Mouse (Mus musculus) liver, adult (tissue): Measurements from ENCODE around the gene Cbx3.

Experiments used
- GATA4 ChIP-seq: IDR thresholded peaks from 2 replicates; pipeline ENCODE4 v1.6.1; 2014; ENCODE audit warnings: mild to moderate bottlenecking, low read length; ENCODE audit not compliant: insufficient replicate concordance

Cbx3 gene

GRCm38 (mm10) chr6:51459313-51460020 is 10.7 kb upstream of the Cbx3 start:
- no peak for TF ChIP-seq GATA4

GRCm38 (mm10) chr6:51460021-51460360 is 10.2 kb upstream of the Cbx3 start:
- no peak for TF ChIP-seq GATA4

GRCm38 (mm10) chr6:51460363-51460762 is 9.8 kb upstream of the Cbx3 start:
- TF ChIP-seq GATA4: no peak

GRCm38 (mm10) chr6:51467649-51468048 is 2.5 kb upstream of the Cbx3 start:
- no peak for TF ChIP-seq GATA4

- TF ChIP-seq GATA4: no peak; the same call in 1 of the 2 replicates
Observed at GRCm38 (mm10) chr6:51468891-51469561, 1.1 kb upstream of the Cbx3 start.

- no peak for TF ChIP-seq GATA4
Observed at GRCm38 (mm10) chr6:51469715-51470310, 347 bp upstream of the Cbx3 start, which contains the start of gene Hnrnpa2b1. TSS of gene Hnrnpa2b1 (minus strand) at chr6:51469894.

- TF ChIP-seq GATA4: no peak
Observed at GRCm38 (mm10) chr6:51471179-51471505, 982 bp downstream of the Cbx3 start.

GRCm38 (mm10) chr6:51471782-51472181 is 1.6 kb downstream of the Cbx3 start:
- TF ChIP-seq GATA4: no peak

- no peak for TF ChIP-seq GATA4
Observed at GRCm38 (mm10) chr6:51472213-51472612, 2.1 kb downstream of the Cbx3 start.

GRCm38 (mm10) chr6:51479136-51479731 is 9.1 kb downstream of the Cbx3 start:
- TF ChIP-seq GATA4: no peak

GRCm38 (mm10) chr6:51481548-51481947 is 11.4 kb downstream of the Cbx3 start:
- no peak for TF ChIP-seq GATA4

- no peak for TF ChIP-seq GATA4
Observed at GRCm38 (mm10) chr6:51483861-51484260, 13.7 kb downstream of the Cbx3 start.

GRCm38 (mm10) chr6:51485646-51486045 is 15.5 kb downstream of the Cbx3 start:
- no peak for TF ChIP-seq GATA4

GRCm38 (mm10) chr6:51486076-51486710 is 16.0 kb downstream of the Cbx3 start:
- TF ChIP-seq GATA4: no peak

- TF ChIP-seq GATA4: no peak
Observed at GRCm38 (mm10) chr6:51486731-51487130, 16.6 kb downstream of the Cbx3 start.

- no peak for TF ChIP-seq GATA4
Observed at GRCm38 (mm10) chr6:51489787-51490186, 19.6 kb downstream of the Cbx3 start.
